Mouse (Mus musculus): Measurements from ENCODE around the gene Ntrk2.

GRCm38 (mm10) chr13:58911936-58912335, 105.6 kb downstream of the Ntrk2 start:
- TF ChIP-seq POLR2AphosphoS5 (IDR thresholded peaks at IDR 0.05; ENCODE audit: borderline replicate concordance, low read depth, low read length) (no peak), CTCF (IDR thresholded peaks at IDR 0.05 in 2 of 3, conservative IDR thresholded peaks at IDR 0.05 in 1 of 3; ENCODE audit: control insufficient read depth in 1 of 3, insufficient read depth in 1 of 3, low read depth in 2 of 3, low read length in 3 of 3, poor library complexity in 1 of 3, severe bottlenecking in 1 of 3) (no peak), E2F4 (IDR thresholded peaks at IDR 0.05; ENCODE audit: borderline replicate concordance, low read depth, low read length) (no peak), MAZ (IDR thresholded peaks at IDR 0.05; ENCODE audit: low read depth, low read length) (no peak)
